Mouse (Mus musculus) forebrain, embryonic 12.5 days (tissue): ENCODE data around the gene Gm49486. TPM values are rescaled to one million over a fixed set of nuclear protein-coding genes. Genes with fewer than 3 reads are reported as not detected.

Experiments
- ATAC-seq: fragments of 200-750 bp; cut with Nextera tagmentation; 2 replicates; pipeline ENCODE4 v1.8.0; 2017; ENCODE audit warnings: moderate TSS enrichment; ENCODE audit not compliant: low FRiP score
- H3K27ac ChIP-seq: fragments of 300-500 bp; sonication (generic); 2 replicates; pipeline ENCODE4 v1.5.1; 2016; ENCODE audit warnings: mild to moderate bottlenecking
- H3K27me3 ChIP-seq: fragments of 300-500 bp; sonication (generic); 2 replicates; pipeline ENCODE4 v1.6.1; 2016; ENCODE audit warnings: mild to moderate bottlenecking
- H3K36me3 ChIP-seq: fragments of 300-500 bp; sonication (generic); replicated peaks from 2 replicates; pipeline ENCODE4 v1.6.1; 2016; ENCODE audit warnings: mild to moderate bottlenecking
- H3K4me1 ChIP-seq: fragments of 300-500 bp; sonication (generic); 2 replicates; pipeline ENCODE4 v1.6.1; 2016
- H3K4me2 ChIP-seq: fragments of 300-500 bp; sonication (generic); 2 replicates; pipeline ENCODE4 v1.6.1; 2016; ENCODE audit warnings: mild to moderate bottlenecking, moderate library complexity
- H3K4me3 ChIP-seq: fragments of 300-500 bp; sonication (generic); replicated peaks from 2 replicates; pipeline ENCODE4 v1.5.1; 2016; ENCODE audit warnings: mild to moderate bottlenecking
- H3K9ac ChIP-seq: fragments of 300-500 bp; sonication (generic); 2 replicates; pipeline ENCODE4 v1.6.1; 2016; ENCODE audit warnings: mild to moderate bottlenecking
- H3K9me3 ChIP-seq: fragments of 300-500 bp; sonication (generic); 2 replicates; pipeline ENCODE4 v1.6.1; 2016
- WGBS: fragments of 180-500 bp; shearing (Covaris S2); methylation state at CpG from one replicate; pipeline ENCODE4 v1.1.7; 2016; 5-methylcytosine and 5-hydroxymethylcytosine counted together
- polyA plus RNA-seq: library from polyadenylated mRNA; unstranded; fragments of >200 nt; fragmentation: Nextera tagmentation; extraction: Ambion mirVana; gene quantifications from 2 replicates; pipeline ENCODE4 v1.2.1, GENCODE M21; 2016

Gm49486 gene
- polyA plus RNA-seq, 1 experiment from 2014 or later, result 0.49 TPM

DNA sequence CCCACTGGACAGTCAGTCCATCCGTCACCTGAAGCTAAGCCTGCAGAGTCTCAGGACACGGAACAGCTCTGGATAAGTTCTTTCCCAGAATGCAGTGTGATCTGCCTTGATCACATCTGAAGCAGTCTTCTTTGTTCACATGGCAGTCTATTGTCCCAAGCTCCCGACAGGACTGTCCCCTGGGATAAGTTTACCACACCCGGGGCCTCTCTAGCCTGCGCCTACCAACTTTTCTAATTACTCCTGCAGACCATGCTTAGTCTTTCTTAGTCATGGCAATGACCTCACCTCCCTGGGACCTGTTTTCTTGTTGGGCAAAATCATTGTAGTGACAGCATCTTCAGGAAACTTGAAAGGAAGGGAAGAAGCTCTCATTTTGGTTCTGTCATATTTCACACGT is 8.8 kb downstream of the Gm49486 start:
- Histone ChIP-seq H3K27ac (no peak overlapping the region), H3K4me3 (no peak overlapping the region), H3K27me3 (no peaks in the 10 kb centered on the region), H3K9me3 (no peaks in the 10 kb centered on the region), H3K36me3 (peaks cover 80% of the 10 kb centered on the region), H3K4me2 (no peak overlapping the region), H3K4me1 (no peaks in the 10 kb centered on the region), H3K9ac (no peak overlapping the region)
- 85% methylated on average over 6 of the region's 6 CpGs for WGBS
- no peak for ATAC-seq

DNA sequence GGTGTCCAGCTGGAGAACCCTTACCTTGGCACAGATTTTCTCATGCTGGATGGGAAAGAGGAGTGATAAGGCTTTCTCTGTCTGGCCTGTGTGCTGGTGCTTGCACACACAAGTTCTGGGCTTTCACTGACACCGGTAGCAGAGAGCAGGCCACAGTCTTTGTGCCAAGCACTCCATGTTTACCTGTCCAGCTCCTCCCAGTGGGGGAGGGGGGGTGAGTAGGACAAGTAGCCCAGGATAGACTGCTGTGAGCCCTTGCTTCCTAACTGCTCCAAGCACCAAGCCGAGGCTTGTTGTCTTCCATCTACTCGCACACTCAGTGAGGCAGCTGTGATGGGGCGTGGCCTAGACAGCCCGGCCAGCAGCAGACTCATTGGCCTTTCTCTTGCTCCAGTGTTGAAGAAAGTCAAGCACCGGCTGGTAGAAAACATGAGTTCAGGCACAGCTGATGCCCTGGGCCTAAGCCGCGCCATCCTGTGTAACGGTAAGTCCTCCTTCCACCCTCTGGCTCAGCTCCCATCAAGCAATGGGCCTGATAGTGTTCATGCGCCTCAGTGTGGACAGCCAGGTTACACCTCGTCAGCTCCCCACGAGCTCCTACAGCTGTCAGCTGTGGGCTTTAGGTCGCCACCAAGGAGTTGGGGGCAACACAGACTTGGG is 13.5 kb downstream of the Gm49486 start:
- no peak overlapping the region for H3K4me3 ChIP-seq
- H3K4me1 ChIP-seq, result peaks cover 6% of the 10 kb centered on the region; the same call in 1 of the 2 replicates
- H3K36me3 ChIP-seq, result peaks cover 71% of the 10 kb centered on the region
- H3K27me3 ChIP-seq, result no peaks in the 10 kb centered on the region
- H3K9me3 ChIP-seq, result no peaks in the 10 kb centered on the region
- peak; percentile 51 for ATAC-seq
- no peak overlapping the region for H3K27ac ChIP-seq
- H3K4me2 ChIP-seq, result no peak overlapping the region
- WGBS, result 77% methylated on average over 13 of the region's 13 CpGs
- H3K9ac ChIP-seq, result no peak overlapping the region

DNA sequence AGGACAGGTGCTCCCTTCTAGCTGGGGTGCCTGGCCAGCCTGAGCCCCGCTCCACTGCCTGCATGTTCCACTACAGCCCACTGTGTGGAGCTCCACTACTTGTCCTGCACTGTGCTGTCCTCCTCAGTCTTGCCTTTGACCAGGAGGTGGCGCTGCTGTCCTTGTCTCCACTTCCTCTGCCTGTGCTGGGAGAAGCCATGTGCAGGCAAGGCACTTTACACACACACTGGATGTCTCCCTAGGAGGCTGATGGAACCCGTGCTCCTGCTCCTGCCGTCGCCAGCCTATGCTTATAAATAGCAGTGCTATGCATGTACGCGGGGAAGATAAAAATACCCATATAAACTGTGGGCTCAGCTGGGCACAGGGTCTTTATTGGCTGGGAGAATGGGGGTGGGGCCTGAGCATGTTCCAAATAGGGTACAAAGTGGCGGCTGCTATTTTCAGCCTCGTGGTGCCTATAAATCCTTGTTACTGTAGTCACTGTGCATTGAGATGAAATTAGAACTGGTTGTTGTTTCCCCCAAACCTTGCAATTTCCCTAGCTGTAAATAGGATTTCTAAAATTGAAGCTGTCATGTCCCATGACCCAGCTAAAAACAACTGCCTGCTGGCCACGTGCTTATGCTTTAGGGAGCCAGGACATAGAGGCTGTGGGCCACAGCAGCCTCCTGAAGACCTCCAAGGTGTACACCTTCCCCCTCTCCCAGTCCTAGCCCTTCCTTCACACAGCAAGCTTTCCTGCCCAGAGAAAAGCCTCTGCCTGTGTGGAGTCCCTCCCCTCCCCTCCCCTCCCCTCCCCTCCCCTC is 14.2 kb downstream of the Gm49486 start:
- peaks cover 72% of the 10 kb centered on the region for H3K36me3 ChIP-seq

DNA sequence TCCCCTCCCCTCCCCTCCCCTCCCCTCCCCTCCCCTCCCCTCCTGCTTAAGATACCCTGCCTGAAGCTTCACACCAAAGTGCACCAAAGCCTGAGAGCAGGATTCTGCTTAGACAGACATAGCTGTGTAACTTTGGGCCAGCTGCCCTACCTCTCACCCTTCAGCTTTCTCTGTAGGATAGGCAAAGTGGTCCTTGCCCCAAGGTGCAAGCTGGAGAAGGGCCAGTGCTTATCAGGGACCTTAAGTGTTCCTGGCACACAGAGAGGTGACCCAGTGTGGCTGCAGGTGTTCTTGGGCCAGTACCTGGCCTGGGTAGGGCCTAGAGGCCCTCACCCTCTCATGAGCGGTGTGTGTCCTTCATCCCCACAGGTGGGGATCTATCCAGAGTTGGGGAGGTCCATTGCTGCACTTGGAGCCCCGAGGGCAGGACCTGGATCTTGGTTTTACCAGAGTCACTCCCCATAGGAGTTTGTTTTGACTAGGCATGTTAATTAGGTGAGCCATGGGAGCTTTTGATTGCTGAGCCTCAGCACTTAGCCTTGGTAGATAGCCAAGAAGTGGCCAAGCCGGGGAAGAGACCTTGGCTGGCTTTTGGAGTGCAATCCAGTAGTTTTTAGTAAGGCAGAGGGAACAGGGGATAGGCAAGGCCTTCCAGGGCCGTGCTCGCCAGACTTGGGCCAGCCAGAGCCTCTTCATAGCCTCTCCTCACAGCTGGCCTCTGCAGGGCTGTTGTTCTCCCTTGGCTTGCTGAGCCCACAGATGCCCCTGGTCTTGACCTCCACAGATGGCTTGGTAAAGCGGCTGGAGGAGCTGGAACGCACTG is 15.1 kb downstream of the Gm49486 start:
- Histone ChIP-seq H3K27me3 (no peaks in the 10 kb centered on the region), H3K4me3 (no peak overlapping the region), H3K4me1 (peaks cover 6% of the 10 kb centered on the region; the same call in 1 of the 2 replicates), H3K27ac (no peak overlapping the region), H3K4me2 (no peak overlapping the region), H3K9ac (no peak overlapping the region), H3K9me3 (no peaks in the 10 kb centered on the region), H3K36me3 (peaks cover 72% of the 10 kb centered on the region)
- WGBS, result 80% methylated on average over 7 of the region's 7 CpGs
- no peak for ATAC-seq

More for the DNA sequence above, 14.2 kb downstream of the Gm49486 start:
- Histone ChIP-seq H3K4me3 (no peak overlapping the region), H3K27me3 (no peaks in the 10 kb centered on the region), H3K4me2 (no peak overlapping the region), H3K9ac (0 out of 2 replicates have a peak overlapping the region, but pooled peaks have one; percentile 36), H3K4me1 (peaks cover 6% of the 10 kb centered on the region; the same call in 1 of the 2 replicates), H3K9me3 (no peaks in the 10 kb centered on the region), H3K27ac (no peak overlapping the region)
- WGBS, result 23% methylated on average over 10 of the region's 10 CpGs
- peak; percentile 98 for ATAC-seq

DNA sequence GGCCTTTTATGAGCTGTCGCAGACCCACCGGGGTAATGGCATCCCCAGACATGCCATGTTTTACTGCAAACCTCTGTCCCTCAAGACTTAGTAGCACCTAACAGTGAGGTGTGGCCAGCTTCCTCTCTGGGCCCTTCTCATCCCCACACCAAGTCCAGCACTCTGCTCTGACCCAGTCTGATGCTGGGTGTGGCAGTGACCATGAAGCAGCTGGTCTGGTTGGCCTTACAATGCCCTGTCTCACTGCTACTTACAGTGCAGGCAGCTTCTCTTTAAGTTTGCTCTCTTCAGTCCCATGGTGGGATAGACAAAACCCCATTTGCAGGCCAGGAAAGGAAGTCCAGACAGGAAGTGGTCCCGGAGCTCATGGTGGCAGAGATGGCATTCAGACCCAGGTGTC is 16.1 kb downstream of the Gm49486 start:
- no peak for ATAC-seq
- Histone ChIP-seq H3K4me3 (no peak overlapping the region), H3K27me3 (peaks cover 2% of the 10 kb centered on the region; the same call in 1 of the 2 replicates), H3K27ac (no peak overlapping the region), H3K9me3 (no peaks in the 10 kb centered on the region), H3K4me2 (no peak overlapping the region), H3K4me1 (peaks cover 6% of the 10 kb centered on the region; the same call in 1 of the 2 replicates), H3K9ac (no peak overlapping the region), H3K36me3 (peaks cover 67% of the 10 kb centered on the region)
- WGBS, result 94% methylated on average over 3 of the region's 3 CpGs

DNA sequence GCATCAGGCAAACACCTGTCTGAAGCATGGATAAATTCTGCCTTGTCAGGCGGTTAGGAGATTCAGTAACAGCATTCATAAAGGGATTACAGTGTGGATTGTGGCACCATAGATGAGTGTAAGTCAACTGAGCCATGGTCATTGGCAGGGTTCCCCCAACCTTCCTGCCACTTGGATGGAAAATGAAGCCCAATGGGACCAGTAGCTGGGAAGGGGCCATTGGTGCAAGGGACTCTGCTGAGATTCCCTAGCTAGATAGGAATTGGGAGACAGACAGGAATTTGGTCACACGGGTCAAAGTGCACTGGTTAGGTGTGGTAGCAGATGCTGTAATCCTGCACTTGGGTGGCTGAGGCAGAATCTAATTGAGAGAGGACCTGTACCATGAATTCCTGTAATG is 21.0 kb downstream of the Gm49486 start:
- H3K4me1 ChIP-seq, result peaks cover 12% of the 10 kb centered on the region
- H3K4me3 ChIP-seq, result no peak overlapping the region
- WGBS, result 70% methylated on average over 2 of the region's 2 CpGs
- peaks cover 50% of the 10 kb centered on the region for H3K27me3 ChIP-seq
- H3K9ac ChIP-seq, result no peak overlapping the region
- H3K9me3 ChIP-seq, result no peaks in the 10 kb centered on the region
- ATAC-seq, result no peak
- no peak overlapping the region for H3K4me2 ChIP-seq
- H3K27ac ChIP-seq, result no peak overlapping the region
- H3K36me3 ChIP-seq, result peaks cover 44% of the 10 kb centered on the region

DNA sequence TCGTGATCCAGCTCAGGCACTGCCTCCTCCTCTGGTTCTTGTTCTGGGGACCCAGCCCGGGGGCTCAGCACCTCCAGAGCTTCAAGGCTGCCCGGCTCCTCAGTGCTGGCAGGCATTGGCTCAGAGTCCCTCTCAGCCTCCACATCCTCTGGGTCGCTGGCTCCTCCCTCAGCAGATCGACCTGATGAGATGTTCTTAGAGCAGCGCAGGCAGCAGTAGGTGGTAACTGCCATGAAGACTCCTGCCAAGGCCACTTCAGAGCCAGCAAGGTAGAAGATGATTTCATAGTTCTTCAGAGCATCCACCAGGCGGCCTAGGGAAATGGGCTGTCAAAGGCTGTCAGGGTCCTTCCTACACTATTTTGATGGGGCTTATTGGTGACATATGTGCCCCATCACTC is 22.0 kb downstream of the Gm49486 start:
- 0 out of 2 replicates have a peak, but pooled peaks have one; percentile 12 for ATAC-seq
- Histone ChIP-seq H3K4me2 (no peak overlapping the region), H3K4me3 (no peak overlapping the region), H3K4me1 (peaks cover 15% of the 10 kb centered on the region), H3K27ac (no peak overlapping the region), H3K9me3 (no peaks in the 10 kb centered on the region), H3K36me3 (peaks cover 35% of the 10 kb centered on the region), H3K27me3 (peaks cover 52% of the 10 kb centered on the region), H3K9ac (no peak overlapping the region)
- WGBS, result 56% methylated on average over 7 of the region's 7 CpGs

DNA sequence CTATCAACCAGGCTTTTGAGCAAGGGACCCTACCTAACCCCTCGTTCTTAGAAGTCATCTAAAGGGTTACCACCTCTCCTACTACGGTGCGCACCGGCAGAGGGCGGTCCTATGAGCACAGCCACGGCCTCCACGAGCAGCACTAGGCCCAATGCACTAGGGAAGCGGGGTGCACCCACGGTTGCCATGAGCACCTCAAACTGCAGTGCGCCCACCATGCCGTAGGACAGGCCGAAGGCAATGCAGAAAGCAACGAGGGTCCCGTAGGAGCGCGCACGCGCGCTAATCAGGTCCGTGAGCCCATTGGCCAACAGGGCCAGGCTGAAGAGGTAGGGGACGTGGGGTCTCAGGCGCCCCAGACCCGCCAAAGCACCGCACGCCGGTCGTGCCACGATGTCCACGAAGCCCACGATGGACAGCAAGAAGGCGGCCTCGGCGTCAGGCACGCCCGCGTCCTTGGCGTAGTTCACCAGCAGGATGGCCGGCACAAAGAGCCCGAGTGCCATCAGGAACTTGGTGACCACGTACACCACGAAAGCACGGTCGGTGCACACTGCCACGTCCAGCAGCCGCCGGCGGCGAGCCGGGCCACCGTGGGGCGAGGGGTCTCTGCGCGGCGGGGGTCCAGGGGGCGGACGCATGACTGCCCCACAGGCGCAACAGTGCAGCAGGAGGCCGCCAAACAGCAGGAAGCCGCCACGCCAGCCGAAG is 22.7 kb downstream of the Gm49486 start:
- H3K4me1 ChIP-seq, result peaks cover 15% of the 10 kb centered on the region
- no peak overlapping the region for H3K27ac ChIP-seq
- peak overlapping the region; percentile 58 for H3K4me2 ChIP-seq
- peak overlapping the region; percentile 39 for H3K4me3 ChIP-seq
- no peaks in the 10 kb centered on the region for H3K9me3 ChIP-seq
- H3K9ac ChIP-seq, result peak overlapping the region; percentile 50
- peak; percentile 24; the same call in 1 of the 2 replicates for ATAC-seq
- 2% methylated on average over 57 of the region's 61 CpGs for WGBS
- H3K27me3 ChIP-seq, result peaks cover 52% of the 10 kb centered on the region
- H3K36me3 ChIP-seq, result peaks cover 27% of the 10 kb centered on the region

DNA sequence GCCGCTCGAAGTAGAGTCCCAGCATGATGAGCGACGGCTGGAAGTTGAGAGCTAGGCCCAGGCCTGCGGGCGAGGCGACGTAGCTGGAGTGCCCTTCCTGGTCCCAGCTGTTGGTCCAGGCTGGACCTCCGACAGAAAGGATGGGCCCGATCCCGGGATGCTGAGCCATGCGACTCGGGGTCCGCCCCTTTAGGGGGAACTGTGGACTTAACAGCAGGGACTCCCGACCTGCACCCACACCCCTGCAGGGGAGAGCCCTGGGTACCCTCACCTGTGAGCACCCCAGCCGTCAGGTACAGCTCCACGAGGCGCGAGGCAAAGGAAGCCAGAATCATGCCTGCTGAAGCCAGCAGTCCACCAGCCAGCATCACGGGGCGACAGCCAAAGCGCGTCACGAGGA is 23.4 kb downstream of the Gm49486 start:
- 35% methylated on average over 24 of the region's 24 CpGs for WGBS
- Histone ChIP-seq H3K9ac (peak overlapping the region; percentile 50; the same call in 1 of the 2 replicates), H3K9me3 (no peaks in the 10 kb centered on the region), H3K27ac (no peak overlapping the region), H3K36me3 (peaks cover 23% of the 10 kb centered on the region), H3K4me1 (peaks cover 15% of the 10 kb centered on the region), H3K4me2 (peak overlapping the region; percentile 58), H3K4me3 (peak overlapping the region; percentile 39), H3K27me3 (peaks cover 52% of the 10 kb centered on the region)
- ATAC-seq, result peak; percentile 31; the same call in 1 of the 2 replicates

DNA sequence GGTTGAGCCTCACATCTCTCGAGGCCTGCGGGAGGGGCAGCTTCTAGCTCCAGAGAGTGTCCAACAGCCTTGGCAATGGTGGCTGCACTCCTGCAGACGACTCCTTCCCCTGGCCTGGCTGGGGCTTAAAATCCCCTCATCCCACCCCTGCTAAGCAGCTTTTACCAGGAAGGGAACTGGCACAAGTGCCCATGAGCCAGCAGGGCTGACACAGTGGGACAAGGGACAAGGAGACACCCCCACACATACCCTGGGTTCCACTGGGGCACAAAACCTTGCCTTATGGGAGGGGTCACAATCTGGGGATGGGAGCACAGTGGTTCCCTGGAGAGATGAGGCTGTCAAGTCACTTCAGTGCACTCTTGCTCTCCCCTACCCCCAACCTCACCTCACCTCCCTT is 25.5 kb downstream of the Gm49486 start, which contains the start of gene Slc16a8:
Slc16a8 (minus strand) TSS at position 101 of the 400 bp plus-strand sequence.
- H3K36me3 ChIP-seq, result 0 out of 2 replicates have a peak, but pooled peaks cover 2% of the 10 kb centered on the region
- H3K9me3 ChIP-seq, result no peaks in the 10 kb centered on the region
- H3K4me3 ChIP-seq, result no peak within 1 kb of the TSS
- H3K27me3 ChIP-seq, result peaks cover 65% of the 10 kb centered on the region
- no peak for ATAC-seq
- WGBS, result 32% methylated on average over 3 of the region's 3 CpGs
- H3K9ac ChIP-seq, result no peak within 1 kb of the TSS
- H3K4me1 ChIP-seq, result peaks cover 15% of the 10 kb centered on the region
- H3K27ac ChIP-seq, result no peak within 1 kb of the TSS
- no peak within 1 kb of the TSS for H3K4me2 ChIP-seq

DNA sequence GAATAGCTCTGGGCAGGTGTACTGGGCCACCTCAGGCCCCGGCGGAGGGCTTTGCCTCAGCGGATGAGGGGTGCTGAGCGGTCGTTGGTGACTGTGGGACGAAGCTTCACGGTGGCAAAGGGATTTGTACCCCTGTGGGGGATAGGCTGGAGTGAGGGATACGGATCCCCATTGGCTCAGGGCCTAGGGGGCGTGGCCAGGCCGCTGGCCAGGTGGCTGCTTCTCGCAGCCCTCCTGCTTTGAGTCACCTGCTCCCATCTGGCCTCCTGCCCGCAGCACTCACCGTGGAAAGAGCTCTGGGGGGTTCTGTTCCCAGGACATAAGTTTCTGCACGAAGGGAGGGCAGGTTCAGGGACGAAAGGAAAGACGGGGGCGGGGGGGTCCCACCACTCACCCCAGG is 29.3 kb downstream of the Gm49486 start:
- peaks cover 70% of the 10 kb centered on the region for H3K27me3 ChIP-seq
- no peaks in the 10 kb centered on the region for H3K9me3 ChIP-seq
- no peak overlapping the region for H3K9ac ChIP-seq
- ATAC-seq, result no peak
- peaks cover 16% of the 10 kb centered on the region for H3K4me1 ChIP-seq
- H3K27ac ChIP-seq, result no peak overlapping the region
- 28% methylated on average over 17 of the region's 17 CpGs for WGBS
- no peak overlapping the region for H3K4me2 ChIP-seq
- H3K36me3 ChIP-seq, result no peaks in the 10 kb centered on the region
- H3K4me3 ChIP-seq, result no peak overlapping the region
